In genomic region chr4:103315861-103316260, GRCm38 (mm10) we compare ENCODE assay signal across 25 mouse cellular contexts. TPM values are rescaled to one million over a fixed set of nuclear protein-coding genes. Genes with fewer than 3 reads are reported as not detected.
"Had no signal": no experiment of that assay in that cellular context is flagged by ENCODE, and none has a peak within 500 bp of the region (broad histone marks: within the 10 kb centered on the region; RNA-seq: fewer than 3 reads in every experiment).

No protein-coding gene starts in this region.

- DNase-seq: lung, embryonic 14.5 days; lung, postnatal 4 days; midbrain, embryonic 14.5 days; retina, postnatal 1 day; right cerebral cortex, adult 18-20 months; right cerebral cortex, postnatal 25 days; right cerebral cortex, postnatal 4 days; spleen, adult 18-20 months; thymus, adult 18-20 months; thymus, postnatal 14 days; thymus, postnatal 36 days had no signal

- H3K36me3 ChIP-seq: midbrain, embryonic 10.5 days; midbrain, embryonic 12.5 days; neural tube, embryonic 13.5 days; neural tube, embryonic 15.5 days had no signal

- H3K9ac ChIP-seq: liver, embryonic 14.5 days; lung, embryonic 14.5 days; midbrain, embryonic 12.5 days; neural tube, embryonic 13.5 days; neural tube, embryonic 15.5 days had no signal

- H3K27ac ChIP-seq: liver, embryonic 14.5 days; midbrain, embryonic 10.5 days; midbrain, embryonic 12.5 days; neural tube, embryonic 13.5 days; neural tube, embryonic 15.5 days had no signal

- ATAC-seq: midbrain, embryonic 16.5 days had no signal

- H3K9me3 ChIP-seq: midbrain, embryonic 10.5 days; midbrain, embryonic 12.5 days; neural tube, embryonic 13.5 days; neural tube, embryonic 15.5 days had no signal

- H3K4me2 ChIP-seq: lung, embryonic 14.5 days; midbrain, embryonic 12.5 days; neural tube, embryonic 13.5 days; neural tube, embryonic 15.5 days had no signal

- H3K27me3 ChIP-seq: midbrain, embryonic 12.5 days; neural tube, embryonic 13.5 days; neural tube, embryonic 15.5 days had no signal

- H3K4me3 ChIP-seq: midbrain, embryonic 10.5 days; midbrain, embryonic 12.5 days; myocyte; neural tube, embryonic 13.5 days; neural tube, embryonic 15.5 days had no signal

RNA-seq across cellular contexts. Expression of gene 4921539E11Rik, which starts 25.2 kb away (rescaled TPM):
- polyA plus RNA-seq: liver, embryonic 14.5 days; liver, embryonic 16.5 days; lung, embryonic 14.5 days; lung, embryonic 16.5 days; midbrain, embryonic 10.5 days; midbrain, embryonic 12.5 days; midbrain, embryonic 14.5 days; midbrain, embryonic 16.5 days; myocyte; neural tube, embryonic 11.5 days; neural tube, embryonic 13.5 days; neural tube, embryonic 15.5 days; small intestine, adult 2 months; stomach, embryonic 14.5 days; stomach, embryonic 16.5 days; thymus, postnatal 0 days had no signal
